Comparison of ENCODE assay signal across 9 mouse cellular contexts in the genomic region with DNA sequence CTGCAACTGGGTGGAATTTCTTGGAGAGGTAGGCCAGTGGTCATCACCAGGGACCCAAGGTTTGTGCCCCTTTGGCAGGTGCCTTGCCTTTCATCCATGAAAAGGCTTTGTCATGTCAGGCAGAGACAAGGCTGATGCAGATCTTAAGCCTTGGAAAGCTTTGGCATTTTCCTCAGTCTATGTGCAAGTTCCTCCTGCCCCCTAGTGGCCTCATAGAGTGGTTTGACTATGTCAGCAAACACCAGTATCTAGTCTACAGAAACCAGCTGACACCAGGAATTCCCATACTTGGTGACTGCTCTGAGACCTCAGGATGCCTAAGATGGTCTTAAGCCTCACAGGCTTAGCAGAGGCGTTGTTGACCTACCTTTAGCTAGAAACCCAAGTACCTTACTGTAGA. TPM values are rescaled to one million over a fixed set of nuclear protein-coding genes. Genes with fewer than 3 reads are reported as not detected.
A peak's percentile ranks its signal among the peaks of the same experiment; 100 is the strongest.
DNase-seq lines count a peak whose midpoint lies in the region; ATAC-seq and TF ChIP-seq lines count a peak whose summit lies in the region.
"Had no signal": no experiment of that assay in that cellular context is flagged by ENCODE, and none has a peak within 500 bp of the region (broad histone marks: within the 10 kb centered on the region; RNA-seq: fewer than 3 reads in every experiment).

No protein-coding gene starts in this region.

- no peak for TF ChIP-seq POLR2A in liver, adult 2 months (IDR thresholded peaks at IDR 0.05; ENCODE audit: extremely low read depth, insufficient read depth, low read length)

- H3K27me3 ChIP-seq in forebrain, postnatal 0 days (ENCODE audit: insufficient read depth, low read length), result no peaks in the 10 kb centered on the region
- H3K27me3 ChIP-seq in liver, adult 2 months (ENCODE audit: control insufficient read depth, insufficient read depth, low read length), result no peaks in the 10 kb centered on the region
- H3K27me3 ChIP-seq: megakaryocyte, embryonic 14.5 days had no signal

- H3K36me3 ChIP-seq in forebrain, postnatal 0 days (ENCODE audit: insufficient read depth), result no peaks in the 10 kb centered on the region
- H3K36me3 ChIP-seq in liver, adult 2 months (ENCODE audit: control insufficient read depth, insufficient read depth, low read length), result no peaks in the 10 kb centered on the region

- WGBS in forebrain, postnatal 0 days, result 24% methylated on average over 1 of the region's 1 CpGs
- 40% methylated on average over 1 of the region's 1 CpGs for WGBS in liver, adult 2 months

- H3K4me1 ChIP-seq in forebrain, postnatal 0 days (ENCODE audit: insufficient read depth), result no peaks in the 10 kb centered on the region
- no peaks in the 10 kb centered on the region for H3K4me1 ChIP-seq in liver, adult 2 months (ENCODE audit: control insufficient read depth, insufficient read depth, low read length)
- H3K4me1 ChIP-seq: megakaryocyte, embryonic 14.5 days had no signal

- H3K27ac ChIP-seq in forebrain, postnatal 0 days (ENCODE audit: low read depth, low read length), result no peak overlapping the region
- no peak overlapping the region for H3K27ac ChIP-seq in liver, adult 2 months (replicated peaks; ENCODE audit: insufficient read depth, low read depth, low read length)

- no peaks in the 10 kb centered on the region for H3K79me2 ChIP-seq in liver, adult 2 months (ENCODE audit: control insufficient read depth, insufficient read depth, low read length)

- no peak overlapping the region for H3K4me3 ChIP-seq in forebrain, postnatal 0 days (ENCODE audit: low read depth, low read length)
- no peak overlapping the region for H3K4me3 ChIP-seq in liver, adult 2 months (ENCODE audit: insufficient read depth, low read depth, low read length)
- H3K4me3 ChIP-seq: megakaryocyte, embryonic 14.5 days had no signal

- peak; percentile 76 for TF ChIP-seq CTCF in forebrain, postnatal 0 days (IDR thresholded peaks at IDR 0.05; ENCODE audit: low read depth)
- TF ChIP-seq CTCF in liver, adult 2 months (IDR thresholded peaks at IDR 0.05; ENCODE audit: low read depth, low read length), result peak; percentile 34; the same call in 1 of the 2 replicates

- H3K4me2 ChIP-seq in forebrain, postnatal 0 days (ENCODE audit: low read depth), result no peak overlapping the region

- H3K9me3 ChIP-seq in forebrain, postnatal 0 days (ENCODE audit: low read length), result no peaks in the 10 kb centered on the region

- H3K9ac ChIP-seq in forebrain, postnatal 0 days, result no peak overlapping the region
- H3K9ac ChIP-seq in liver, adult 2 months (ENCODE audit: low read depth, low read length), result no peak overlapping the region

- peak; percentile 18 to 41 for DNase-seq in heart, adult 18-20 months
- no peak for DNase-seq in heart, adult 11 months
- peak; percentile 8 to 39 for DNase-seq in adrenal gland, postnatal 36 days
- peak; percentile 49 for DNase-seq in forebrain, postnatal 0 days
- peak; percentile 63 for DNase-seq in kidney, adult 9 months
- DNase-seq in liver, adult 2 months (ENCODE audit: extremely low read depth, low read depth, low spot score), result peak; percentile 63
- DNase-seq in retina, embryonic 14.5 days (ENCODE audit: low spot score), result peak; percentile 76
- DNase-seq in spleen, postnatal 14 days (ENCODE audit: low spot score in 2 of 2), result no peak

- peak; percentile 48; the same call in 1 of the 2 replicates for ATAC-seq in forebrain, postnatal 0 days

RNA-seq across cellular contexts. Expression of a gene that starts 24.2 kb away (rescaled TPM):
- total RNA-seq in heart, adult 18-20 months (2021), result not detected
- not detected for total RNA-seq in adrenal gland, postnatal 36 days (2021)
- not detected in 2 replicates for total RNA-seq in forebrain, postnatal 0 days (2014; rRNA removed)
- not detected in 2 replicates for polyA plus RNA-seq in forebrain, postnatal 0 days (2015; fragmentation: Nextera tagmentation; extraction: Ambion mirVana)
- total RNA-seq in liver, adult 2 months (2014; rRNA removed), result not detected in 2 replicates
- polyA plus RNA-seq in liver, adult 2 months (2012; rRNA removed), result not detected in 2 replicates

RNA-seq across cellular contexts. Expression of a gene that starts 58.2 kb away (rescaled TPM):
- 1 to 10 TPM in 1 of 2 experiments, under 1 TPM in 1; 0.32 to 1.2 TPM for total RNA-seq in heart, adult 18-20 months (2021)
- total RNA-seq in adrenal gland, postnatal 36 days (2021), result under 1 TPM; 0.30 to 0.49 TPM
- total RNA-seq in forebrain, postnatal 0 days (2014; rRNA removed), result 3.3 and 6.3 TPM in 2 replicates
- polyA plus RNA-seq in forebrain, postnatal 0 days (2015; fragmentation: Nextera tagmentation; extraction: Ambion mirVana), result 2.7 and 3.1 TPM in 2 replicates
- total RNA-seq in liver, adult 2 months (2014; rRNA removed), result 282 and 399 TPM in 2 replicates
- 11.1 and 23.0 TPM in 2 replicates for polyA plus RNA-seq in liver, adult 2 months (2012; rRNA removed)

Comparison
In these comparisons a context has a peak if more than half of its experiments do, and no peak if none do; other contexts are left out.
1. DNase-seq: peak in heart, adult 18-20 months (2 of 2), adrenal gland, postnatal 36 days (2 of 2), forebrain, postnatal 0 days (single experiment), kidney, adult 9 months (single experiment), liver, adult 2 months (single experiment) and retina, embryonic 14.5 days (single experiment); none in heart, adult 11 months (single experiment) and spleen, postnatal 14 days (0 of 2).
2. RNA of a gene that starts 58.2 kb away (total RNA-seq): 282 to 399 TPM in liver, adult 2 months; 3.3 to 6.3 TPM in forebrain, postnatal 0 days, 0.32 to 1.2 TPM in heart, adult 18-20 months and 0.30 to 0.49 TPM in adrenal gland, postnatal 36 days; every median in the first group is over 10 times any median in the second.